Mouse (Mus musculus): ENCODE measurements at regions not wholly inside any gene's neighbourhood (a gene's known extent, or its start where the extent isn't known, plus 50 kb on each side); places are given as distances from the start of the nearest gene placed in this dataset.

DNA sequence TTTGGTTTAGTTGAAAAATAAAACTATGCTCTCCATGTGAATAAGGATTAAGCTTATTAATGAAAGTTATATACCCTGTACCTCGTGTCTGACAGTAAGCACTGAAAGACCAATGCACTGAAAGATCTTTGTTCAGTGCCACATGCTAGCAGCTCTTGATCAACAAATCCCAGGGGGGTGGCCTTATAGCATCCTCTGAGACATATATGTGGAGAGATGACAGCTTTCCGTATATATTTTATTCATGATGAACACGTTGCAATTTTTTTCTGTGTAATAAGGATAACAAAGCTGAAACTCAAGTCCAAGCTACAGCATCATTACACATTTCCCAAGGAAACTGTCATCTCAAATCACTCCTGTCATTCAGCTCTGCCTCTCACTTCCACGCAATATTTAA lies 555.3 kb downstream of the Slc16a7 start:
- H3K9ac ChIP-seq (ENCODE audit: insufficient read depth, low read depth), result no peak overlapping the region
- in situ Hi-C loops (cut with MboI; ENCODE audit: low pct_ligation_motif_present, low pct_unique_long_range_greater_than_20kb, low sequenced_read_pairs), result no loop called here
- H3K9me3 ChIP-seq (replicated peaks; ENCODE audit: low read length), result peaks cover 30% of the 10 kb centered on the region
- no peak for DNase-seq (ENCODE audit: extremely low read depth)
- H3K27me3 ChIP-seq (replicated peaks), result no peaks in the 10 kb centered on the region
- TF ChIP-seq MXI1 (IDR thresholded peaks at IDR 0.05; ENCODE audit: low read depth, low read length) (no peak), CTCF (conservative IDR thresholded peaks at IDR 0.05 in 1 of 2, IDR thresholded peaks at IDR 0.05 in 1 of 2; ENCODE audit: low read depth in 2 of 2, low read length in 2 of 2) (no peak), BHLHE40 (IDR thresholded peaks at IDR 0.05; ENCODE audit: low read depth, low read length) (no peak), JUN (IDR thresholded peaks at IDR 0.05; ENCODE audit: insufficient read depth, low read depth, low read length) (no peak), MAZ (IDR thresholded peaks at IDR 0.05; ENCODE audit: low read depth, low read length) (no peak), SMC3 (IDR thresholded peaks at IDR 0.05; ENCODE audit: low read depth, low read length) (no peak)
- dilution Hi-C loops (cut with MboI; ENCODE audit: extremely low pct_ligation_motif_present, extremely low pct_unique_long_range_greater_than_20kb, low sequenced_read_pairs), result no loop called here
- no peak overlapping the region for H3K4me2 ChIP-seq (ENCODE audit: insufficient read depth, low read depth, poor library complexity, severe bottlenecking)
- no peaks in the 10 kb centered on the region for H3K79me2 ChIP-seq (replicated peaks; ENCODE audit: control insufficient read depth, extremely low read depth, insufficient read depth, poor library complexity, severe bottlenecking)
- H3K36me3 ChIP-seq (replicated peaks in 1 of 2; ENCODE audit: control insufficient read depth in 1 of 2, insufficient read depth in 1 of 2, low read length in 1 of 2), result no peaks in the 10 kb centered on the region
- no peak overlapping the region for H3K4me3 ChIP-seq (replicated peaks in 1 of 3; ENCODE audit: low read depth in 2 of 3, low read length in 2 of 3, poor library complexity in 1 of 3)
- H3K4me1 ChIP-seq (ENCODE audit: control insufficient read depth in 1 of 2, insufficient read depth in 2 of 2), result no peaks in the 10 kb centered on the region
- no peak overlapping the region for H3K27ac ChIP-seq (ENCODE audit: insufficient read depth, low read depth)

DNA sequence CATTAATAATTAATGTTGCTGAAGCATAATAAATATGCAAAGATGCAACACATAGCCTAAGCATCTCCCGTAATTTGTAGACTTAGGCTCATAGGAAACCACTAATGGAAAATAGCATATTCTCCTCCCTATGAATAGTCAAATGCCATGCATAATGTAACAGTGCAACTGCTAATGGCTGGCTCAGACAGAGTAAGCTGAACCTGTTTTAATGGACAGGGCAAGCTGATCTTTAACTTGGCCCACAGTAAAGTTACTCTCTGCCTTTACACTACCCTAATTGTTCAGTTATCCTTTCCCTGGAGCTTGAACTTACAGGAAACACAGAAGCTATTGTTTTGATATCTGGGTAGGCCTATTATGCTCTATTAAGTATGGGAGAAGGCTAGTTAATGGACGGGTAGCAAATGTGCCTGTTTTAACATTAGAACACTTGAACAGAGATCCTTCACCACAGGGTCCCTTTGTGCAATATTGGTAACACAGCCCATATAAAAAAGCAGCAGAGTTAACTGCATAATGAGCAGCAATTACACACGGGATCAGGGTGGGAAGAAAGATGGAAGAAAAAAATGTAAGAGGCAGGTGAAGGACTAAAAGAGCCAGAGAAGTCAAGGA lies 585.2 kb downstream of the Slc16a7 start:
- Histone ChIP-seq H3K4me2 (ENCODE audit: insufficient read depth, low read depth, poor library complexity, severe bottlenecking) (no peak overlapping the region), H3K36me3 (replicated peaks in 1 of 2; ENCODE audit: control insufficient read depth in 1 of 2, insufficient read depth in 1 of 2, low read length in 1 of 2) (no peaks in the 10 kb centered on the region), H3K9ac (ENCODE audit: insufficient read depth, low read depth) (no peak overlapping the region), H3K79me2 (replicated peaks; ENCODE audit: control insufficient read depth, extremely low read depth, insufficient read depth, poor library complexity, severe bottlenecking) (no peaks in the 10 kb centered on the region), H3K27ac (ENCODE audit: insufficient read depth, low read depth) (no peak overlapping the region), H3K27me3 (replicated peaks) (no peaks in the 10 kb centered on the region), H3K4me3 (replicated peaks in 1 of 3; ENCODE audit: low read depth in 2 of 3, low read length in 2 of 3, poor library complexity in 1 of 3) (no peak overlapping the region), H3K9me3 (replicated peaks; ENCODE audit: low read length) (peaks cover 28% of the 10 kb centered on the region), H3K4me1 (ENCODE audit: control insufficient read depth in 1 of 2, insufficient read depth in 2 of 2) (no peaks in the 10 kb centered on the region)
- TF ChIP-seq BHLHE40 (IDR thresholded peaks at IDR 0.05; ENCODE audit: low read depth, low read length) (no peak), USF2 (conservative IDR thresholded peaks at IDR 0.05; ENCODE audit: low read depth, low read length) (no peak), POLR2A (IDR thresholded peaks at IDR 0.05; ENCODE audit: low read depth, low read length) (no peak), POLR2AphosphoS2 (IDR thresholded peaks at IDR 0.05; ENCODE audit: low read depth, low read length) (no peak), E2F4 (IDR thresholded peaks at IDR 0.05; ENCODE audit: insufficient replicate concordance, low read depth, low read length) (no peak), RCOR1 (conservative IDR thresholded peaks at IDR 0.05; ENCODE audit: low read depth, low read length) (no peak), CHD2 (IDR thresholded peaks at IDR 0.05; ENCODE audit: low read length) (no peak), RAD21 (IDR thresholded peaks at IDR 0.05; ENCODE audit: low read depth, low read length) (no peak)
- no peak for DNase-seq (ENCODE audit: extremely low read depth)
- dilution Hi-C loops (cut with MboI; ENCODE audit: extremely low pct_ligation_motif_present, extremely low pct_unique_long_range_greater_than_20kb, low sequenced_read_pairs) (no loop called here), in situ Hi-C loops (cut with MboI; ENCODE audit: low pct_ligation_motif_present, low pct_unique_long_range_greater_than_20kb, low sequenced_read_pairs) (no loop called here)
